Mouse (Mus musculus) thymus, adult 2 months (tissue): ENCODE results near the gene Ssx2ip. TPM values are rescaled to one million over a fixed set of nuclear protein-coding genes. Genes with fewer than 3 reads are reported as not detected.

Experiments used
- DNase-seq: peaks from one replicate; pipeline ENCODE4 v3.0.0; 2021
- H3K27ac ChIP-seq: fragments of 200-500 bp; 2 replicates; pipeline ENCODE4 v1.5.1; 2012; ENCODE audit warnings: low read length, control low read depth; ENCODE audit not compliant: control insufficient read depth, insufficient read depth
- H3K27me3 ChIP-seq: fragments of 200-500 bp; 2 replicates; pipeline ENCODE4 v1.6.1; 2012; ENCODE audit warnings: mild to moderate bottlenecking, low read length, moderate library complexity, mixed read lengths; ENCODE audit not compliant: control insufficient read depth, insufficient read depth
- H3K36me3 ChIP-seq: fragments of 200-500 bp; 2 replicates; pipeline ENCODE4 v1.6.1; 2012; ENCODE audit warnings: mild to moderate bottlenecking, low read length, moderate library complexity; ENCODE audit not compliant: control insufficient read depth, insufficient read depth
- H3K4me1 ChIP-seq: fragments of 200-500 bp; replicated peaks from 2 replicates; pipeline ENCODE4 v1.6.1; 2012; ENCODE audit warnings: low read length; ENCODE audit not compliant: control insufficient read depth, insufficient read depth
- H3K4me3 ChIP-seq: fragments of 200-500 bp; 2 replicates; pipeline ENCODE4 v1.5.1; 2012; ENCODE audit warnings: mild to moderate bottlenecking, low read length, control low read depth, moderate library complexity; ENCODE audit not compliant: control insufficient read depth, insufficient read depth
- CTCF ChIP-seq: fragments of 200-500 bp; IDR thresholded peaks from 2 replicates; pipeline ENCODE4 v1.5.1; 2012; ENCODE audit warnings: mild to moderate bottlenecking, control low read depth, low read length, moderate library complexity, borderline replicate concordance; ENCODE audit not compliant: control insufficient read depth, poor library complexity, insufficient read depth; ENCODE audit errors: extremely low read depth
- POLR2A ChIP-seq: fragments of 200-500 bp; IDR thresholded peaks from 2 replicates; pipeline ENCODE4 v1.6.1; 2012; ENCODE audit warnings: mild to moderate bottlenecking, low read length, control low read depth, moderate library complexity; ENCODE audit not compliant: control insufficient read depth, poor library complexity, insufficient read depth; ENCODE audit errors: extremely low read depth
- WGBS: fragments of 180-500 bp; shearing (Covaris S2); methylation state at CpG from one replicate; pipeline ENCODE4 v1.1.7; 2018; 5-methylcytosine and 5-hydroxymethylcytosine counted together
- polyA plus RNA-seq: library from polyadenylated mRNA; depleted of rRNA; stranded (reverse); fragments of >200 nt; gene quantifications from 2 replicates; pipeline ENCODE4 v1.2.3, GENCODE M21; 2012; rRNA removed

Gene Ssx2ip
- polyA plus RNA-seq, result 5.4 and 7.2 TPM in 2 replicates

GRCm38 (mm10) chr3:146404311-146405201, at the start of gene Ssx2ip:
TSS of gene Ssx2ip (plus strand) at chr3:146404642.
- Histone ChIP-seq H3K27ac (no peak within 1 kb of the TSS), H3K36me3 (no peaks in the 10 kb centered on the region), H3K4me3 (peak within 1 kb of the TSS; percentile 81), H3K27me3 (no peaks in the 10 kb centered on the region), H3K4me1 (peaks cover 5% of the 10 kb centered on the region)
- under 1% methylated on average over 100 of the region's 100 CpGs for WGBS
- TF ChIP-seq CTCF (no peak), POLR2A (0 out of 2 replicates have a peak, but pooled peaks have one; percentile 11)
- peak; percentile 96 for DNase-seq

DNA sequence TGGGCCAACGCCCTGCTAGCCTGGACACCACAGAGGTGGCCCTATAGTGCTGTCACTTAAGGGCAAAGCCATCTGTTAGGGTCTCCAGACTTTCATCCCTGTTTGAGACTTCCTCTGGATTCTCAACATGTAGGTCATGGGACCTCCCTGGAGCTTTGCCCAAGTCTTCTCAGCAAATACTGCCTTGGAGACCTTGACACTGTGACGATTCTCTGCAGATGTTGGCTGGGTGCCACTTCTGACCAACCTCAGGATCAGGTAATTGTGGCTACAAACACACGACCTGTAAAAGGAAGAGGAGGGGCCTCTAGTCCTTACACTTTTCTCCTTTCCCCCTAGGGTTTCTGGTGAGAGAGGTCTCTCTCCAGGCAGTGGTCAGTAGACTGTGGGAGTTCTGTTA, 49.3 kb upstream of the Ssx2ip start:
- H3K27ac ChIP-seq, result no peak overlapping the region
- no peaks in the 10 kb centered on the region for H3K4me1 ChIP-seq
- WGBS, result 39% methylated on average over 3 of the region's 3 CpGs
- H3K27me3 ChIP-seq, result no peaks in the 10 kb centered on the region
- TF ChIP-seq POLR2A, result no peak
- TF ChIP-seq CTCF, result no peak
- H3K36me3 ChIP-seq, result no peaks in the 10 kb centered on the region
- no peak overlapping the region for H3K4me3 ChIP-seq
- no peak for DNase-seq

- no peaks in the 10 kb centered on the region for H3K27me3 ChIP-seq
- no peak overlapping the region for H3K27ac ChIP-seq
- H3K36me3 ChIP-seq, result no peaks in the 10 kb centered on the region
- H3K4me3 ChIP-seq, result no peak overlapping the region
- no peaks in the 10 kb centered on the region for H3K4me1 ChIP-seq
- no peak for DNase-seq
- TF ChIP-seq POLR2A (no peak), CTCF (no peak)
- 95% methylated on average over 9 of the region's 9 CpGs for WGBS
These were observed 39.0 kb upstream of the Ssx2ip start for GRCm38 (mm10) chr3:146365471-146365870.

GRCm38 (mm10) chr3:146367058-146367457, 37.4 kb upstream of the Ssx2ip start:
- 95% methylated on average over 2 of the region's 2 CpGs for WGBS

DNA sequence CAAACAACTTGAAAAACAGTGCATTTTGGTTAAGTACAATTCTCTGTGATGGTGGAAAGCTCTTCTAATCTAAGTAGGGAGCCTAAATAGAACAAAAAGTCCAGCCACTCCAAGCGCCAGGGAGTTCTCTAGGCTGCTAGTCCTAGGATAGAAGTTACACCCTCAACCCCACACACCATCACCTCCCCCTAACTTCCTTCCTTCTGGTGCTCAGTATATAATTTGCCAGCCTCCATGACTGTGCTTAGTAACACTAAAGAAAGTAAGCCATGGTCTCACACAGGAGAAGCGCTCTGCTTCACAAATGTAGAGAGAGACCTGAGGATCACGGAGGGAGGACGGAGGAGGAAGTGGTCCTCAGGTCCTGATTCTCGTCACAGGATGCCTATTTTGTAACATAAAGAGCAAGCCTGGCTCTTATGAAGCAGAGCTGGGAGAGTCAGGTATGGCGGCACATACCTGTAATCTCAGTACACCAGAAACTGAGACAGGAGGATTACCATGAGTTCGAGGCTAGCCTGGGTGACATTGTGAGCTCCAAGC, 33.8 kb upstream of the Ssx2ip start:
- H3K4me1 ChIP-seq, result no peaks in the 10 kb centered on the region
- H3K36me3 ChIP-seq, result no peaks in the 10 kb centered on the region
- no peak overlapping the region for H3K4me3 ChIP-seq
- TF ChIP-seq CTCF (no peak), POLR2A (no peak)
- 62% methylated on average over 7 of the region's 7 CpGs for WGBS
- H3K27ac ChIP-seq, result no peak overlapping the region
- no peak for DNase-seq
- no peaks in the 10 kb centered on the region for H3K27me3 ChIP-seq

More at GRCm38 (mm10) chr3:146367058-146367457, 37.4 kb upstream of the Ssx2ip start:
- no peaks in the 10 kb centered on the region for H3K27me3 ChIP-seq
- no peak for TF ChIP-seq POLR2A
- no peak for TF ChIP-seq CTCF
- H3K27ac ChIP-seq, result no peak overlapping the region
- no peaks in the 10 kb centered on the region for H3K4me1 ChIP-seq
- no peak for DNase-seq
- H3K36me3 ChIP-seq, result no peaks in the 10 kb centered on the region
- H3K4me3 ChIP-seq, result no peak overlapping the region

- no peak overlapping the region for H3K27ac ChIP-seq
- DNase-seq, result no peak
- H3K4me1 ChIP-seq, result no peaks in the 10 kb centered on the region
- WGBS, result 90% methylated on average over 5 of the region's 5 CpGs
- H3K36me3 ChIP-seq, result no peaks in the 10 kb centered on the region
- no peak overlapping the region for H3K4me3 ChIP-seq
- TF ChIP-seq POLR2A (no peak), CTCF (no peak)
- H3K27me3 ChIP-seq, result no peaks in the 10 kb centered on the region
These were observed 33.2 kb upstream of the Ssx2ip start for GRCm38 (mm10) chr3:146371201-146371600.

- H3K4me3 ChIP-seq, result no peak overlapping the region
- H3K27me3 ChIP-seq, result no peaks in the 10 kb centered on the region
- DNase-seq, result no peak
- H3K27ac ChIP-seq, result no peak overlapping the region
- TF ChIP-seq CTCF, result no peak
- 93% methylated on average over 3 of the region's 3 CpGs for whole genome bisulfite sequencing
- no peaks in the 10 kb centered on the region for H3K4me1 ChIP-seq
- no peaks in the 10 kb centered on the region for H3K36me3 ChIP-seq
These were observed 29.8 kb upstream of the Ssx2ip start for GRCm38 (mm10) chr3:146374596-146375175.
